Mouse (Mus musculus) kidney, postnatal 0 days (tissue): Measurements from ENCODE around the gene Cnksr1. TPM values are rescaled to one million over a fixed set of nuclear protein-coding genes. Genes with fewer than 3 reads are reported as not detected.
"Not testable (repeated sequence)": the region's sequence is repeated elsewhere in the genome, so short reads cannot be mapped to it uniquely, and the experiment has no call there.

Source experiments
- ATAC-seq: fragments of 200-750 bp; cut with Nextera tagmentation; replicated peaks from 2 replicates; pipeline ENCODE4 v1.8.0; 2017; ENCODE audit warnings: low read depth, moderate number of reproducible peaks, moderate TSS enrichment, moderate library complexity; ENCODE audit not compliant: low FRiP score
- DNase-seq: peaks from one replicate; pipeline ENCODE4 v3.0.0-alpha.2; 2016; ENCODE audit warnings: low spot score
- H3K27ac ChIP-seq: fragments of 300-500 bp; sonication (generic); 2 replicates; pipeline ENCODE4 v1.5.1; 2014; ENCODE audit warnings: mild to moderate bottlenecking
- H3K27me3 ChIP-seq: fragments of 300-500 bp; sonication (generic); 2 replicates; pipeline ENCODE4 v1.6.1; 2014; ENCODE audit warnings: low read length, mixed read lengths; ENCODE audit not compliant: insufficient read depth
- H3K36me3 ChIP-seq: fragments of 300-500 bp; sonication (generic); 2 replicates; pipeline ENCODE4 v1.6.1; 2014; ENCODE audit warnings: low read length, mixed read lengths; ENCODE audit not compliant: insufficient read depth
- H3K4me1 ChIP-seq: fragments of 300-500 bp; sonication (generic); replicated peaks from 2 replicates; pipeline ENCODE4 v1.6.1; 2014; ENCODE audit warnings: antibody characterized with exemption, low read length, mixed read lengths; ENCODE audit not compliant: insufficient read depth
- H3K4me2 ChIP-seq: fragments of 300-500 bp; sonication (generic); 2 replicates; pipeline ENCODE4 v1.6.1; 2014; ENCODE audit warnings: mild to moderate bottlenecking, low read length, moderate library complexity, mixed read lengths
- H3K4me3 ChIP-seq: fragments of 300-500 bp; sonication (generic); replicated peaks from 2 replicates; pipeline ENCODE4 v1.5.1; 2014; ENCODE audit warnings: low read depth, low read length
- H3K9ac ChIP-seq: fragments of 300-500 bp; sonication (generic); 2 replicates; pipeline ENCODE4 v1.6.1; 2014; ENCODE audit warnings: low read depth, low read length
- H3K9me3 ChIP-seq: fragments of 300-500 bp; sonication (generic); replicated peaks from 2 replicates; pipeline ENCODE4 v1.6.1; 2016; ENCODE audit warnings: low read length, inconsistent platforms, mixed read lengths
- CTCF ChIP-seq: IDR thresholded peaks from 2 replicates; pipeline ENCODE4 v1.5.1; 2016; ENCODE audit warnings: antibody characterized with exemption, low read depth, mild to moderate bottlenecking, moderate library complexity
- WGBS: fragments of 180-500 bp; shearing (Covaris S2); extraction: QIAGEN DNeasy Blood & Tissue Kit; methylation state at CpG from one replicate; pipeline ENCODE4 v1.1.7; 2014; 5-methylcytosine and 5-hydroxymethylcytosine counted together
- polyA plus RNA-seq: library from polyadenylated mRNA; unstranded; fragments of >200 nt; fragmentation: Nextera tagmentation; extraction: Ambion mirVana; gene quantifications from 2 replicates; pipeline ENCODE4 v1.2.1, GENCODE M21; 2015

Gene Cnksr1
- polyA plus RNA-seq, 1 experiment from 2014 or later: 9.2 TPM

GRCm38 (mm10) chr4:134273417-134274345 lies 35.5 kb upstream of the Cnksr1 start:
- TF ChIP-seq CTCF: no peak
- Histone ChIP-seq H3K4me2 (peak overlapping the region; percentile 27), H3K9ac (no peak overlapping the region; the same call in 1 of the 2 replicates), H3K27me3 (no peaks in the 10 kb centered on the region), H3K4me1 (0 out of 2 replicates have a peak, but pooled peaks cover 3% of the 10 kb centered on the region), H3K27ac (0 out of 2 replicates have a peak overlapping the region, but pooled peaks have one; percentile 8), H3K36me3 (peaks cover 15% of the 10 kb centered on the region), H3K4me3 (0 out of 2 replicates have a peak overlapping the region, but pooled peaks have one; percentile 15), H3K9me3 (no peaks in the 10 kb centered on the region)
- ATAC-seq (no peak), DNase-seq (peak; percentile 66)
- WGBS: 8% methylated on average over 14 of the region's 14 CpGs

DNA sequence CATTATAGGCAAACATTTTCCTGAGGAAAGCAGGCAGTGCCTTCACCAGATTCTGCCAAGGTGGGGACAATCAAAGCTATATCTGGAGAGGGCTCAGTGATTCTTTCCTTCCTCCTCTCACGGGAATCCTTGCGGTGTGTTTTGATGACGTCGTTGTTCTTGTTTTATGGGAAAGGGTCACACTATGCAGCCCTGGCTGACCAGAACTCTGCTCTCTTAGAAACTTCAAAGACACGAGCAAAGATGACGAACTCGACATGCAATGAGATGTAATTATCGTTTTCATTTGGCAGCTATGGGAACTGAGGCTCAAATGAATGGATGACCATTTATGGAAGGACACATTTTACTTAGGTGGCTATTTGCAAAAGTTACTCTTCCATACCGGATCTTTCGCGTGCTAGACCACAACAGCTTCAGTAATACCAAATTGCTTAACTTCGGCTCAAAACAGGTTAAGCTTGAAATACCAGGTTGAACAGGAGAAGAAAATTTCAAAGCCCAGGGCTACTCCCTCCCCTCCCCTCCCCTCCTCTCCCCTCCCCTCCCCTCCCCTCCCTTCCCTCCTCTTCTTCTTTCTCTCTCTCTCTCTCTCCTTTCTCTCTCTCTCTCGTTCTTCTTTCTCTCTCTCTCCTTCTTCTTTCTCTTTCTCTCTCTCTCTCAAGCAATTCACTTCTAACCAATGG lies 34.7 kb upstream of the Cnksr1 start:
- Histone ChIP-seq H3K36me3 (peaks cover 8% of the 10 kb centered on the region; the same call in 1 of the 2 replicates), H3K4me2 (peak overlapping the region; percentile 27), H3K4me3 (0 out of 2 replicates have a peak overlapping the region, but pooled peaks have one; percentile 15), H3K27ac (0 out of 2 replicates have a peak overlapping the region, but pooled peaks have one; percentile 8), H3K9ac (no peak overlapping the region), H3K4me1 (0 out of 2 replicates have a peak, but pooled peaks cover 3% of the 10 kb centered on the region), H3K9me3 (no peaks in the 10 kb centered on the region), H3K27me3 (no peaks in the 10 kb centered on the region)
- TF ChIP-seq CTCF: no peak
- ATAC-seq (no peak), DNase-seq (peak; percentile 32)
- 12% methylated on average over 12 of the region's 13 CpGs for WGBS

- Histone ChIP-seq H3K4me2 (no peak overlapping the region), H3K4me1 (0 out of 2 replicates have a peak, but pooled peaks cover 3% of the 10 kb centered on the region), H3K27me3 (no peaks in the 10 kb centered on the region), H3K27ac (no peak overlapping the region), H3K9ac (no peak overlapping the region), H3K36me3 (peaks cover 5% of the 10 kb centered on the region; the same call in 1 of the 2 replicates), H3K4me3 (no peak overlapping the region), H3K9me3 (no peaks in the 10 kb centered on the region)
- TF ChIP-seq CTCF: no peak
- no peak for DNase-seq
- 87% methylated on average over 7 of the region's 7 CpGs for WGBS
- no peak for ATAC-seq
Measured at GRCm38 (mm10) chr4:134271979-134272378, 33.8 kb upstream of the Cnksr1 start.

DNA sequence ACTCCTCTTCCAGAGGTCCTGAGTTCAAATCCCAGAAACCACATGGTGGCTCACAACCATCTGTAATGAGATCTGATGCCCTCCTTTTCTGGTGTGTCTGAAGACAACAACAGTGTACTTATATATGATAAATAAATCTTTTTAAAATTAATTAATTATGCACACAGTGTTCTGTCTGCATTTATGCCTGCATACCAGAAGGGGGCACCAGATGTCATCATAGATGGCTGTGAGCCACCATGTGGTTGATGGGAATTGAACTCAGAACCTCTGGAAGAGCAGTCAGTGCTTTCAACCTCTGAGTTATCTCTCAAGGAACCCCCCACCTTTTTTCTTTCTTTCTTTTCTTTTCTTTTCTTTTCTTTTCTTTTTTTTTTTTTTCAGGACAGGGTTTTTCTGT lies 31.4 kb upstream of the Cnksr1 start:
- not testable (repeated sequence) for H3K27me3 ChIP-seq, DNase-seq
- TF ChIP-seq CTCF: peak; percentile 61

GRCm38 (mm10) chr4:134268102-134268655 lies 30.0 kb upstream of the Cnksr1 start:
- DNase-seq (no peak), ATAC-seq (no peak)

More for the DNA sequence above, 31.4 kb upstream of the Cnksr1 start:
- ATAC-seq, H3K9ac ChIP-seq, H3K27ac ChIP-seq, H3K9me3 ChIP-seq, H3K36me3 ChIP-seq, H3K4me3 ChIP-seq, H3K4me2 ChIP-seq, H3K4me1 ChIP-seq: not testable (repeated sequence)

More at GRCm38 (mm10) chr4:134268102-134268655, 30.0 kb upstream of the Cnksr1 start:
- H3K9me3 ChIP-seq: no peaks in the 10 kb centered on the region
- H3K4me2 ChIP-seq: no peak overlapping the region
- H3K4me3 ChIP-seq: no peak overlapping the region
- no peaks in the 10 kb centered on the region for H3K36me3 ChIP-seq
- TF ChIP-seq CTCF: peak; percentile 47
- no peak overlapping the region for H3K9ac ChIP-seq
- WGBS: 72% methylated on average over 19 of the region's 19 CpGs
- no peak overlapping the region for H3K27ac ChIP-seq
- H3K27me3 ChIP-seq: no peaks in the 10 kb centered on the region
- H3K4me1 ChIP-seq: 0 out of 2 replicates have a peak, but pooled peaks cover 3% of the 10 kb centered on the region
